Mouse (Mus musculus) neural tube, embryonic 13.5 days (tissue): ENCODE data around the gene Tenm3. TPM values are rescaled to one million over a fixed set of nuclear protein-coding genes. Genes with fewer than 3 reads are reported as not detected.

Source experiments
- ATAC-seq: fragments of 200-750 bp; cut with Nextera tagmentation; 2 replicates; pipeline ENCODE4 v1.8.0; 2017; ENCODE audit warnings: low read depth, mild to moderate bottlenecking, moderate TSS enrichment, moderate library complexity
- H3K27ac ChIP-seq: fragments of 300-500 bp; sonication (generic); replicated peaks from 2 replicates; pipeline ENCODE4 v1.5.1; 2015; ENCODE audit warnings: moderate library complexity, mild to moderate bottlenecking, inconsistent platforms
- H3K27me3 ChIP-seq: fragments of 300-500 bp; sonication (generic); 2 replicates; pipeline ENCODE4 v1.6.1; 2015; ENCODE audit warnings: mild to moderate bottlenecking, inconsistent platforms
- H3K36me3 ChIP-seq: fragments of 300-500 bp; sonication (generic); 2 replicates; pipeline ENCODE4 v1.6.1; 2015; ENCODE audit warnings: mild to moderate bottlenecking, inconsistent platforms
- H3K4me1 ChIP-seq: fragments of 300-500 bp; sonication (generic); replicated peaks from 2 replicates; pipeline ENCODE4 v1.6.1; 2015; ENCODE audit warnings: inconsistent platforms
- H3K4me2 ChIP-seq: fragments of 300-500 bp; sonication (generic); 2 replicates; pipeline ENCODE4 v1.6.1; 2015; ENCODE audit warnings: inconsistent platforms, mild to moderate bottlenecking, moderate library complexity
- H3K4me3 ChIP-seq: fragments of 300-500 bp; sonication (generic); 2 replicates; pipeline ENCODE4 v1.5.1; 2015; ENCODE audit warnings: mild to moderate bottlenecking, inconsistent platforms
- H3K9ac ChIP-seq: fragments of 300-500 bp; sonication (generic); 2 replicates; pipeline ENCODE4 v1.6.1; 2015; ENCODE audit warnings: moderate library complexity, mild to moderate bottlenecking, inconsistent platforms
- H3K9me3 ChIP-seq: fragments of 300-500 bp; sonication (generic); 2 replicates; pipeline ENCODE4 v1.6.1; 2016; ENCODE audit warnings: inconsistent platforms
- WGBS: fragments of 180-500 bp; shearing (Covaris S2); methylation state at CpG from one replicate; pipeline ENCODE4 v1.1.7; 2015; 5-methylcytosine and 5-hydroxymethylcytosine counted together
- polyA plus RNA-seq: library from polyadenylated mRNA; unstranded; fragments of >200 nt; fragmentation: Nextera tagmentation; extraction: Ambion mirVana; gene quantifications from 2 replicates; pipeline ENCODE4 v1.2.1, GENCODE M21; 2015

Tenm3 gene
- polyA plus RNA-seq, 1 experiment from 2014 or later = 40.7 TPM

DNA sequence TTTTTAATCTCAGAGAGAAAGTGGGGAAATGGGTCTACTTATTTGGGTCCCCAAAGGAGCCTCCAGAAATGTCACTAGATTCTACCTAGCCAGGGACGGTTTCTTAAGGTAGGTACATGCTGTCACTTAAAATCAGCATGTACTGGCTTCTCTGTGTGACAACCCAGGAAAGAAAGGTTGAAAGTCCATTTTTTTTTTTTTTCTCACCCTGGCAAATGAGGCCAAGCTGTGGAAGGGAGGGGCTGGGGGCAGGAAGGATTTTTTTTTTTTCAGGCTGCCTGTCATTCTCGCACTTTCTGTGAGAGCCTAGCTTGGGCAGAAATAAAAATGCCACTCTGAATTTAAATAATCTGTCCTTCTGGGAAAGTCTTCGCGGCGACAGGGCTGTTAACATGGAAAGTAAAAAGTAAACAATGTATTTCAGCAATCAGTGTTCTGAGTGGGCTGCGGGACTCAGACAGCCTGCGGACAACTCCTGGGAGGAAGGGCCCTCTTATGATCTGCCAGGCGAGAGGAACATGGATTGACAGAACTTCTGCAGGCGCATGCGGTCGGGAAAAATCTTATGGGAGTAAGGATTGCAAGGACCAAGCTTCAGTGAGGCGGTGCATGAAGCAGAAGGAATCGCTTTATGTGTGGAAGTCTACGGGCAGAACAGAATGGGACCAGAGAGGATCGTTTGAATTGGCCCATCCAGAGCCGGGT lies 621.9 kb downstream of the Tenm3 start:
- 20% methylated on average over 16 of the region's 16 CpGs for WGBS
- Histone ChIP-seq H3K9ac (peak overlapping the region; percentile 64), H3K36me3 (peaks cover 2% of the 10 kb centered on the region; the same call in 1 of the 2 replicates), H3K4me2 (peak overlapping the region; percentile 58), H3K9me3 (no peaks in the 10 kb centered on the region), H3K4me3 (peak overlapping the region; percentile 27), H3K27me3 (peaks cover 24% of the 10 kb centered on the region), H3K27ac (no peak overlapping the region), H3K4me1 (peaks cover 46% of the 10 kb centered on the region)
- ATAC-seq = peak; percentile 16; the same call in 1 of the 2 replicates

DNA sequence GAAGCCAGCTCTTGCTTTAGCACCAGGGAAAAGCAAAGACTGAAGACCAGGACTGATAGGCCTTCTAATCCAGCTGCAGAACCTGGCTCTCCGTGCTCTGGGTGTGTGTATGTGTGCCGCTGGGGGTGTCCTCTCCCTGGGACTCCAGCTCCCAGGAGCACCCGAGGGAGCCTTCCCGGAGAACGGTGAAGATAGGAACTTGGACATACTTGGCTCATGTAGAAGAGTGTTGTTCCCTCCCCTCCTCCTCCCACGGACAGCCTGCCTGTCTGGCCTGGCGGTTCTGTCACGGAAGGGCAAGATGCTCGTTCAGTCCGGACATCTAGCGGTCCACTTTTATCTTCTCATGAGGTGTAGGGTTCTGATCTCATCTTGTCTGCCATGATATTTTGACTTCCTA lies 622.4 kb downstream of the Tenm3 start:
- Histone ChIP-seq H3K9ac (no peak overlapping the region), H3K4me1 (peaks cover 46% of the 10 kb centered on the region), H3K4me3 (no peak overlapping the region), H3K9me3 (no peaks in the 10 kb centered on the region), H3K4me2 (no peak overlapping the region), H3K27me3 (peaks cover 24% of the 10 kb centered on the region), H3K36me3 (no peaks in the 10 kb centered on the region), H3K27ac (no peak overlapping the region)
- 73% methylated on average over 11 of the region's 11 CpGs for WGBS
- no peak for ATAC-seq

DNA sequence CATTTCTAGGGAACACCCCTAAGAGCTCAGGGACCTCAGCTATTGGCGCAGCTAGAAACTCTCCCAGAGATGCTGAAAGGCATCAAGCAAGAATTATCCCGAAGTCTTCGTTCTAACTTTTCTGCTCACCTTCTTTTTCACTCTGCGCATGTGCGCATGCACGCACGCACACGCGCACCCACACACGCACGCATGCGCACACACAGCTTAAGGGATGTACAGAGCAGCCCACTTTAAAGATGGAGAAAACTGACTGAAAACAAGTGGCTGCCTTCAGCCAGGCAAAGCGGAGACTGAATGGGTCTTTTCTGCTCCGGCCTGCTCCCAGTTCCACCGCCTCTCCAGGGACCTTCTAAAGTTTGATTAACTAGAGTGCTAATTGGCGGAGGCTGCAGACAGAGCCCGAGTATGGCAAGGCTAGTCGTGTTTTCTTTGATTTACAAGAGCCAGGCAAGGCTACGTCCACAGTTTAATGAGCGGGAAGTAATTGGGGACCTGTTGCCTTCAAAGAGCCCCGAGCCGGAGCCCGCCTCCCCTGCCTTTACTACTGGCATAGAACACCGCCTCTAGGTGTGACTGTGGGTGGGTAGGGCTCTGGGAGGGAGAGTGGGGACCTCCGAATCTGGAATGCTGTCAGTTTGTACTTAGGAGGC lies 623.1 kb downstream of the Tenm3 start:
- Histone ChIP-seq H3K4me1 (peaks cover 46% of the 10 kb centered on the region), H3K27ac (no peak overlapping the region), H3K4me2 (no peak overlapping the region), H3K4me3 (no peak overlapping the region), H3K9ac (no peak overlapping the region), H3K36me3 (no peaks in the 10 kb centered on the region), H3K9me3 (no peaks in the 10 kb centered on the region), H3K27me3 (peaks cover 24% of the 10 kb centered on the region)
- 0 out of 2 replicates have a peak, but pooled peaks have one; percentile 14 for ATAC-seq
- 51% methylated on average over 25 of the region's 25 CpGs for WGBS

DNA sequence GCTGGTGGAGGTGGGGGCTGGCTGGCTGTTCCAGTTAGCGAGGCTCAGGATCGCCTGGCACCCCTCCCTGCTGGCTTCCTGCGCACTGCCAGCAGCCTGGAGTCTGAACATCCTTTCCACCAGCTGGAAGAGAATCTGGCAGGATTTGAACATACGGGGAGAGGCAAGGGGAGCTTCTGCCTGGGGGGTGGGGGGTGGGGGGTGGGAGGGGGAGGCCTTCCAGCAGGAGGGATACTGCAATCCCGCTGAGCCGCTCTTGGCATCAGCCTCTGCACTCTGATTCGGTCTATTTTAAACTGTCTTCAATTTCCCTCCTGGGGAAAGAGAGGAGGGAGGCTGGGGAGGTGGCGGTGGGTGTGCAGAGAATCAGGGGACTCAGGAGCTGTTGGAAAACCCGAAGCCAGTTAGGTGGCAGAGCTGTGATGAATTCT lies 628.7 kb downstream of the Tenm3 start:
- H3K4me2 ChIP-seq = no peak overlapping the region
- no peak overlapping the region for H3K27ac ChIP-seq
- H3K9me3 ChIP-seq = no peaks in the 10 kb centered on the region
- no peak overlapping the region for H3K9ac ChIP-seq
- H3K4me3 ChIP-seq = no peak overlapping the region
- H3K4me1 ChIP-seq = peaks cover 3% of the 10 kb centered on the region; the same call in 1 of the 2 replicates
- H3K36me3 ChIP-seq = no peaks in the 10 kb centered on the region
- WGBS = 36% methylated on average over 9 of the region's 9 CpGs
- H3K27me3 ChIP-seq = peaks cover 11% of the 10 kb centered on the region
- no peak for ATAC-seq

DNA sequence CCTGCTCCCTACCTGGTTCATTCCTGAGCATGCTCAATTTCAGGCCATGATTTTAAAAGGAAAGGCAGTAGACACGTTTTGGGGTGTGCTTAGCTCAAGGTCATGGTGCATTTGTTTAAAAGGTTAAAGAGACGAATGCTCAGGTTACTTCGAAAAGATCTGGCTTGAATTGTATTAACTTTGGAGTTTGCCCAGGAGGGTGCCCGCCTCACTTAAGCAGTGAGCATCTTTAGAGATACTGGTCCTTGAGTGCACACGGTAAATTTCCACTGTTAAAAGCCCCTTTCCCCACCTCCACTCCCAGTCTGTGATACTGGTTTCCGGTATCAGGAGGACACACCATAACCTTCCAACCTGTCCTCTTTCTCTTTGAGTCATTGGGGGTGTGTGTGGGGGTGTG lies 629.4 kb downstream of the Tenm3 start:
- H3K27ac ChIP-seq = no peak overlapping the region
- 70% methylated on average over 6 of the region's 6 CpGs for WGBS
- H3K4me1 ChIP-seq = 0 out of 2 replicates have a peak, but pooled peaks cover 3% of the 10 kb centered on the region
- H3K4me2 ChIP-seq = no peak overlapping the region
- no peak for ATAC-seq
- H3K27me3 ChIP-seq = peaks cover 4% of the 10 kb centered on the region; the same call in 1 of the 2 replicates
- no peaks in the 10 kb centered on the region for H3K36me3 ChIP-seq
- H3K9me3 ChIP-seq = no peaks in the 10 kb centered on the region
- no peak overlapping the region for H3K4me3 ChIP-seq
- H3K9ac ChIP-seq = no peak overlapping the region

DNA sequence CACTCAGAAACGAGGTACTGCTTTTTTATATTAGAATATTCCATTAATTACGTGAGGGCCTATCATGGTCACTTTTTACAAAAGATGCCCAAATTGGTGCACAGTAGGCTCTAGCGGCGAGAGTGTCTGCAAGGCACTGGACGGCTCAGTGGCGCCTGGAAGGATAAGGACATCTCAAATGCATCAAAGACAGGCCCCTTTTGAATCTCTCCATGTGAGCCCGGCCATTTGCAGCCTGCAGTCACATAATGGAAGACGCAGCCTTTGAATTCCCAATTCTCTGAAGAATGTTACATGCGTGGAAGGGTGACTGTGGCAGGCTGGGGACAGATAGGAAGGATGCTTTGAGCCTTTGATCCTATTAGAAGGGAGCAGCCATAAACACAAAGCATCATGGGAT lies 631.8 kb downstream of the Tenm3 start:
- no peaks in the 10 kb centered on the region for H3K36me3 ChIP-seq
- H3K4me2 ChIP-seq = no peak overlapping the region
- H3K27ac ChIP-seq = peak overlapping the region; percentile 62; the same call in 1 of the 2 replicates
- no peak overlapping the region for H3K4me3 ChIP-seq
- WGBS = 72% methylated on average over 9 of the region's 9 CpGs
- H3K9me3 ChIP-seq = no peaks in the 10 kb centered on the region
- H3K9ac ChIP-seq = no peak overlapping the region
- no peaks in the 10 kb centered on the region for H3K27me3 ChIP-seq
- no peak for ATAC-seq
- peaks cover 8% of the 10 kb centered on the region; the same call in 1 of the 2 replicates for H3K4me1 ChIP-seq

DNA sequence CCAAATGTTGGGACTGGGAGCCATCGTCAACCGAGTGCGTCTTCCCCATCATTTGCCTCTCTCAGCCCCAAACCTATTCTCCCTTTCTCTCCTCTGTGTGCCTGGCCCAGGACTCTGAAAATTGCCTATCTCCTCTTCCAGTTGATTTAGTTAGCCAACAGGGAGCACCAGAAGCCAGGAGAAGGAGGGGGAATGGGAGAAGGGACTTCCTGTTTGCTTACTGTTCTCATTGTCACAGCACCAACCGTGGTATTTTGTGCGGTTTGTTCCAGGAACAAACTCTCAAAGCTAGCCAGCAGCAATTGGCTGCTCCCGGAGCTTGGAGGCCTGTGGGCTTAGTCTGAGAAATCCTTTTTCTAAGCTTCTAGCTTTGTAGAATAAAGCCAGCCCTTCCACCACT lies 636.2 kb downstream of the Tenm3 start:
- H3K9me3 ChIP-seq = no peaks in the 10 kb centered on the region
- peaks cover 27% of the 10 kb centered on the region for H3K4me1 ChIP-seq
- no peak overlapping the region for H3K27ac ChIP-seq
- 81% methylated on average over 6 of the region's 6 CpGs for WGBS
- no peak overlapping the region for H3K4me2 ChIP-seq
- no peaks in the 10 kb centered on the region for H3K36me3 ChIP-seq
- H3K4me3 ChIP-seq = no peak overlapping the region
- ATAC-seq = no peak
- no peak overlapping the region for H3K9ac ChIP-seq
- H3K27me3 ChIP-seq = no peaks in the 10 kb centered on the region

DNA sequence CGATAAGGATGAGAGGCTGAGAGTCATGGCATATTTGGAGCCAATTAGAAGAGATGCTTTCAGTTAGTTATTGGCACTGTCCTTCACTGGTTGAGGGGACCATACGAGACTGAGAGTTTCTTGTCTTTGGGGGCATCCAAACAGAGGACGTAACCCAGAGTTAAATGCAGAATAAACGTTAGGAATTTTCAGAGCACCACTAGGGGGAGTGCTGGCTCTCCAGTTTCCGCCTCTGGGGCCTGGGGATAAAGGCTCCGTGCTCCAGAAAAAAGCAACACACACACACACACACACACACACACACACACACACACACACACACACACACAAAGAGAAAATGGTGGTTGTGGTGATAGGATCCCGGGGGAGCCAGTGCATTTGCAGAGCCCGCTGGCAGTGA lies 636.8 kb downstream of the Tenm3 start:
- no peak overlapping the region for H3K4me2 ChIP-seq
- no peaks in the 10 kb centered on the region for H3K27me3 ChIP-seq
- WGBS = 75% methylated on average over 8 of the region's 8 CpGs
- H3K9ac ChIP-seq = no peak overlapping the region
- no peaks in the 10 kb centered on the region for H3K9me3 ChIP-seq
- no peak for ATAC-seq
- H3K4me1 ChIP-seq = peaks cover 27% of the 10 kb centered on the region
- H3K36me3 ChIP-seq = no peaks in the 10 kb centered on the region
- no peak overlapping the region for H3K4me3 ChIP-seq
- no peak overlapping the region for H3K27ac ChIP-seq

DNA sequence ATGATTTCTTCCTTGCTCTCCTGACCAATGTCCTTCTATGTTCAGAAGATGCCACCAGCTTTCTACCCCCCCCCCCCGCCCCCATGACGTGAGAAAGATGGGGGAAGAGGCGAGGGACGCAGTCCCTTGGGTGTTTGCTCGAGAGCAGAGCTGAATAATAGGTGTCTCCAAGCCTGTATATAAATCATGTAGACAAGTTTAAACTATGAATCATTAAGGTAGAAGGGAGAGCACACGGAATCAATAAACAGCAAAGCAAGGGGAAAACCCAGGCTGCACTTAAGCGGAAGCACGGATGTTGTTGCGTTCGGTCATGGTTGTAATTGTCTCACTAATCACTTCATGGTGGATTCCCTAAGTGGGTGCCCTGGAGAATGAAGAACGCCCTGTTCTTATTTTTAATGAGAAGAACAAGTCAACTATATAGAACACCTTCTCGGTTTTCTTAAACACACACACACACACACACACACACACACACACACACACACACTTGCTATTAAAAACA lies 638.9 kb downstream of the Tenm3 start:
- H3K4me3 ChIP-seq = no peak overlapping the region
- no peaks in the 10 kb centered on the region for H3K27me3 ChIP-seq
- 0 out of 2 replicates have a peak, but pooled peaks have one; percentile 54 for ATAC-seq
- WGBS = 32% methylated on average over 12 of the region's 12 CpGs
- H3K9ac ChIP-seq = no peak overlapping the region
- H3K9me3 ChIP-seq = no peaks in the 10 kb centered on the region
- H3K36me3 ChIP-seq = no peaks in the 10 kb centered on the region
- H3K4me2 ChIP-seq = peak overlapping the region; percentile 12; the same call in 1 of the 2 replicates
- peaks cover 27% of the 10 kb centered on the region for H3K4me1 ChIP-seq
- H3K27ac ChIP-seq = no peak overlapping the region; the same call in 1 of the 2 replicates

DNA sequence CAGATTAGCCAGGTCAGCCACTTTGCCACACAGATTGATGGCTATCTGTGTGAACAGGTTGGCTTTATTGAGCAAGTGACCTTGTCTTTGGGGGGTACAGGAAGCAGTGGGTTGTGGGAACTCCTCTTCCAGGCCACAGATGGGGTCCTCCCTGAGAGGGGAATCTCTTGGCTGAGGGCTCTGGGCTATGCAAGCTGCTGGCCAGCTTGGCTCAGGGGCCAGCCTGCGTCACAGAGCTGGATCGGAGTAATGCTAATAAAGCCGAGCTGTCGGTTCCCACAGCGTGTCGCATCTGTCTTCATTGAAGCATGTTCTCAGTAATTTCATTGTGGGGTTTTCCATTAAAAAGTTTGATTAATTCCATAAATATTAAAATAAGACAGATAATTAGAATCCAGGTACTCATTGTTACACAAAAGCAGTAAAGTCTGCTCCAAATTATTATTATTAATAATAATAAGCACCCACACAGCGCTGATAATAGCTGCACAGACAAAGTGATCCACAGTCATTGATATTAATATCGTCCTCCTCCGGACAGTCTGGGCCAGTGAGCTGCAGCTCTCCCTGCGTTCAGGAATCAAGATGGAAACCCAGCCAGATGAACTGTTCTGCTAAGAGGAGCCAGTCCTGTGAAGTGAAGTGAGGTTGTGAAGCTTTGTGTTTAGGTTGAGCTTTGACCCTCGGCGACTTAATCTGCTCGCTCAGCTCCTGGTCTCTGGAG lies 639.5 kb downstream of the Tenm3 start:
- Histone ChIP-seq H3K4me1 (peaks cover 27% of the 10 kb centered on the region), H3K9me3 (no peaks in the 10 kb centered on the region), H3K27me3 (no peaks in the 10 kb centered on the region), H3K4me3 (no peak overlapping the region), H3K4me2 (peak overlapping the region; percentile 12; the same call in 1 of the 2 replicates), H3K9ac (no peak overlapping the region), H3K36me3 (no peaks in the 10 kb centered on the region), H3K27ac (peak overlapping the region; percentile 43)
- peak; percentile 73 for ATAC-seq
- WGBS = 44% methylated on average over 13 of the region's 13 CpGs

DNA sequence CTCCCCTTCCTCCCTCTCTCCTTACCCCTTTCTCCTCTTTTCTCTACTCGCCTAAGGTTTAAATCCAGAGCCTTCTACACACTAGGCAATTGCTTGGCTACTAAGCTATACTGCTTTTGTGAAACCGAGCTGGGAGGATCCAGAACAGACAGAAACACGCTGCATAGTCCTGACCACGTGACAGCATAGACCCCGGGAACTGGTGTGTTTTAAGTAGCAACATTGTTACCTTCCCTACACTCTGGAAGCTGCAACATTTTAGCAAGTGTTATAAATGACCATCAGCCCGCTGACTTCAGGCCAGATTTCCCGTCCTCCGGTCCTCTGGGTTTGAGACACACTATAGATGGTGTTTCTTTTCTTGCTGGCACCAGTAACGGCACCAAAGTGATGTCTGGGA lies 640.1 kb downstream of the Tenm3 start:
- Histone ChIP-seq H3K4me2 (no peak overlapping the region), H3K4me3 (no peak overlapping the region), H3K9ac (no peak overlapping the region), H3K27me3 (no peaks in the 10 kb centered on the region), H3K36me3 (no peaks in the 10 kb centered on the region), H3K27ac (peak overlapping the region; percentile 43; the same call in 1 of the 2 replicates), H3K4me1 (peaks cover 27% of the 10 kb centered on the region), H3K9me3 (no peaks in the 10 kb centered on the region)
- WGBS = 68% methylated on average over 9 of the region's 9 CpGs
- ATAC-seq = no peak

DNA sequence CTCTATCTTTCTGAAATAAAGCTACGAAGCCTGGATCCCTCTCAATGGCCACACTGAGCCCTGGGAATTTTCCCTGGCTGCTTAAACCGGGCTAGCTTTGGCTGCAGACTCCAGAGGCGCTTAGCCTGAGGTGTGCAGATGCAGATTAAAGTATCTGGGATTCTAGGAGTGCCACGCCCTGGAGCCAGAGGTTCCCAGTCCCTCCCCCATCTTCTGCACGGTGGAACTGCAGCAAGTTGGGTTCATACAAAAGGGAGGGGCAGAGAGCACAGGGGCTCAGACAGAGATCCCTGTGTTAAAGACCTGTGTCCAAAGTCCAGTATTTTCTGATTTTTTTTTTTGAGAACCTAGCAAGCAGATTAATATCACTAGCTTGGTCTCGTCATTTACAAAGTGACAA lies 640.6 kb downstream of the Tenm3 start:
- H3K27me3 ChIP-seq = no peaks in the 10 kb centered on the region
- H3K36me3 ChIP-seq = no peaks in the 10 kb centered on the region
- no peak overlapping the region for H3K4me3 ChIP-seq
- H3K4me2 ChIP-seq = no peak overlapping the region
- H3K9ac ChIP-seq = no peak overlapping the region
- peaks cover 27% of the 10 kb centered on the region for H3K4me1 ChIP-seq
- H3K9me3 ChIP-seq = no peaks in the 10 kb centered on the region
- WGBS = 58% methylated on average over 6 of the region's 6 CpGs
- no peak for ATAC-seq
- no peak overlapping the region for H3K27ac ChIP-seq
